Mouse (Mus musculus): ENCODE results near the gene Syt12.

Syt12 gene

GRCm38 (mm10) chr19:4397798-4398629 lies 79.2 kb downstream of the Syt12 start, which contains the start of gene Kdm2a:
Gene Kdm2a (minus strand): TSS chr19:4398285.
- no peak for DNase-seq

GRCm38 (mm10) chr19:4396998-4397797 lies 80.0 kb downstream of the Syt12 start:
- peak; percentile 99 for DNase-seq

- DNase-seq = peak; percentile 19
Observed at GRCm38 (mm10) chr19:4396081-4396997, 80.9 kb downstream of the Syt12 start.
